Mouse (Mus musculus): ENCODE results near the gene S1pr4.
A peak's percentile ranks its signal among the peaks of the same experiment; 100 is the strongest.

The S1pr4 gene

DNA sequence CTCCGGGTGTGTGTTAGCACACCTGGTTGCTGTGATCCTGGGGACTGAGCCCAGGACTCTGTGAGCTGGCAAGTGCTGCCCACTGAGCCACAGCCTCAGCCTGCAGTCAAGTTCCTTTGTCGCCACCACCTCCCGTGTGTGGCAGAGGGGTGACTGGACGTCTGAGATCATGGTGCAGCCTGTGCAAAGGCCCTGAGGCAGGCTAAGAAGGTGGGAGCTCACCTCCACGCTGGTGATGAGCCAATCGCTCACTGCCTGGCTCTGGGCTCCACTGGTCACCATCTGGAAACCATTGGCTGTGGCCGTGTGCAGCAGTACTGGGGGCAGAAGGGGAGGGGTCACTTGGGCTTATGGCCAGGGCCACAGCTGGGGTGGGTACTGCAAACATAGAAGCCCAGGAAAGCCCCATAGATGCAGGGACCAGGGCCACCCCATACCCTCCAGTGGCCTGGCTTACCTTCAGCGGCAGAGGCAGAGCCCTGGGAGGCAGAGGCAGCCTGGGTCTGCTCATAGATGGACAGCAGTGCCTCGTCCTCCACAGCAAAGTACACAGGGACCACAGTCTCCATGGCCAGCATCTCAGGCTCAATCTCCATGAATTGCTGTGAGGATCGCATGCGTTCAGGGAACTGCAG is 7.2 kb downstream of the S1pr4 start:
- no peak for DNase-seq

DNA sequence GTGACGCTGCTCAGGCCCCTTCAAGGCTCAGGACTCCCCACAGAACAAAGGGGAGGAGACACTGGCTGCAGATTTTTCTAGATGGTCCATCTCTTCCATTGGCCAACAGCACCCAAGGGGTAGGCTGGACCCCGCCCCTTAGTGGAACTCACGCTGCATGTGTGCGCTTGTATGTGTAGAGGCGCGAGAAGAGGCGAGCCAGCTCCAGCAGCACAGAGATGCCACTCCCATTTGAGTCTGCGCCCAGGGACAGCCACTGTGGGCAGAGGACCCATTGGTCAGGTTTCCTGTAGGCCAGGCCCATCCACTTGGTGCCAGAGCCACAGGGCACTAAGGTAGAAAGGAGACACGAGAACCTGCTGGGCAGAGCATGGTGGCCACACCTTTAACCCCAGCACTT is 8.9 kb downstream of the S1pr4 start:
- DNase-seq, result no peak

DNA sequence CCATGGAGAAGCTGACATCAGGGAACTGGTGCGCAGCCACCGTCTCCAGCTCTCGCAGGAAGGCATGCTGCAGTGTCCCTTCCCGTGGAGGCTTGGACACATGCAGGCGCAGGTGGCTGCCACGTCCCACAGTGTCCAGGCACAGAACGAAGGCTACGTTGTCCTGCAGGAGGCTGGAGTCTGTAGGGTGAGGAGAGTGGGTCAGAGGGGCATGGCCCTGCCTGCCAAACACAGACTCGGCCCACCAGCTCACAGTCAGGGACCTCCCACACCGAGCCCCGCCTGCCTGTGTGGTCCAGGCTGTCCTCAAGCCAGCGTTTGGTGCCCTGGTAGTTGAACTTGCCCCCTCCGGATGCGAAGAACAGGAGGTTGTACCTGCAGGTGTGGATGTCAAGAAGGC is 10.0 kb downstream of the S1pr4 start:
- DNase-seq, result no peak

DNA sequence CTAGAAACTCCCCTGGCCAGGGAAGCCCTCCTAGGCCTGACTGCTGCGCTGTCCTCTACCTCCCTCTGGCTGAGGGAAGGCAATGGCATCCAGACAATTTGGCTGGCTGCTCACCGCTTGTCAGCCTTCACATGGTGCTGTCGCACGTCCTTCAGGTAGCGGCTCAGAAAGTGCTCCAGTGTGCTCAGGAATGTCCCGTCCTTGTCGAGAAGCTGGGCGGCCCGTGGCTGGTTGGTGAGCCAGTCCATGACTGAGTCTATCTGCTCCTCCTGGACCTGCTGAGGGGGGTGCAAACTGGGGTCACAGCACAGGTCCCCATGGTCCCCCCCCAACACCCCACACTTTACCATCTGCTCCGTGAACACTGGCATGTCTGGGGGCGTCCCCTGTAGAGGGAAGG is 11.9 kb downstream of the S1pr4 start:
- DNase-seq, result no peak

DNA sequence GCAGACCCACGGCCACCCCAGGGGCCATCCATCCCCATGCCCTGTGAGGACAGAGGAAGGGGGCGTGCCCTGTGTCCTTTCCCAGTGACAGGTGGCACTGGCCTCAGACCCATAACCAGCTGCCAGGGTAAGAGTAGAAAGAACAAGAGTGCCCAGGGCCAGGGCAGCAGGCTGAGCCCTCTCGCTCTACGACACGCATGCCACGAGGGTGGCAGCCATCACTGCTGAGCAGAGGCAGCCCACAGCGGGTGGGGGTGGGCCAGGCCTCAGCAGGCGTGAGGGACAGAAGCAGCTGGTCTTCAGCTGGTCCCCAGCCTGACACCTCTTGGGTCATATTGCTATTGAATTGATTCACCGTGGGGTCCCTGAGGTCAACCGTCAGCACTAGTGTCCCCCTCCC is 13.4 kb downstream of the S1pr4 start:
- no peak for DNase-seq

DNA sequence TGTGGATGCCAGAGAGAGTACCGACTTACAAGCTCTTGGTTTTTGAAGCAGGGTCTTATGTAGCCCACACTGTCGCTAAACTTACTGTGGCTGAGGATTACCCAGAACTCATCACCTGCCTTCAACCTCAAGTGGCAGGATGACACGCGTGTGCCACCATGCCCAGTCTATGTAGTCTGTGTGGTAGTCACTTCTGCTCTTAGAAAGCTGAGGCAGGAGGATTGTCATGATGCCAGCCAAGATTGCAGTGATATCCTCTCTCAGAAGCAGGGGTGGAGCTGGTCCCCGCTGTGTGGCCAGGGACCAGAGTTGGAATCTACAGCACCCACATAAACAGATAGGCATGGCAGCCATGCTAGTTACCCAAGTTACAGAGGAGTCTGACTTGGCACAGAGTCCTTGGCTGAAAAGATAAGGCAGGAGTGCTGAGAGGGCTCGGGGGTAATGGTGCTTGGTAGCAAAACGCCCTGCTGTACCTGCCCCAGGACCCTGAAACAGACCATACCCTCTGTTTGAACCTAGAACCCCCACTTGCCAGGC is 14.4 kb downstream of the S1pr4 start:
- no peak for DNase-seq

DNA sequence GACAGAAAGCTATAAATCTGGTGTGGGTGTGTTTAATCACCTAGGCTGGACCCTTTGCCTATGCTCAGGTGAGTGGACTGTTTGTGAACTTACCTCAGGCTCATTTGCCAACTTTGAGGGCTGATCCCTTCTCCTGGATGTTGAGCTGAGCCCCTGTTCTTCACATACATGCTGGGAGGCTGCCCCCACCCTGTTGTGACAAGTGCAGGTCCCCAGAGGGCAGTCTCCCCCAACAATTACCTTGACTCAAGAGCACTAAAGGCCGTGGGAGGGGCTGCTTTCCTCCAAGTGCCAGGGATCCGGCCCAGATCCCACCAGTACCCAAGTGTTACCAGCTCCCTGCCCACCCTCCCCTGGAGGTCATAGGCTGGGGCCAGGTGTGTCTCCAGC is 14.9 kb downstream of the S1pr4 start:
- peak; percentile 68 for DNase-seq

DNA sequence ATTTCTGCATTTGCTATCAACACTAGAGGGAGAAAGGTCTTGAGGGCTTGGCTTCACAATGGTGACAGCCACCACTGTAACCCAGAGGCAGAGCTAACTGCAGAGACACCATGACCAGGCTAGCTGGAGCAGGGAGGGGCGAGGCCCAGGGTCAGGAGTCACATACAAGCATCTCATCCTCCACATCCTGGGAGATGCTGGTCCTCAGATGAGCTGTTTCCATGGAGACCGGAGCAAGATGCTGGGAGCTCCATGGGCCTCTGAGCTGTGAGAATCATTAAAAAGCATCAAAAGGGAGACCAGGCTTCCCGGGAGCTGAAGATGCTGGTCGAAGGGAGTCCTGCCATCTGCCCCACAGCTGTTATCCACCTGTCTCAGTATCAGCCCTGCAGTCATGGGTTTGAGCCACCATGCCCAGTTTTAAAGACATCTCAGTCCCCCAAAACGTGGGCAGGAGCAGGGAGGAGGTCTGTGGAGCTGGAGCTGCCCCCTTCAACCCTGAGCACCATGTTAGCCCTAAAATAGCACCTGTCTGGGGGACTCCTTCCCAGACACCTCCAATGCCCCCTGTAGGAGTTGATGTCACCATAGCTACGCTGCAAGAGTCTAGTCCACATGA is 15.4 kb downstream of the S1pr4 start:
- peak; percentile 17 for DNase-seq

DNA sequence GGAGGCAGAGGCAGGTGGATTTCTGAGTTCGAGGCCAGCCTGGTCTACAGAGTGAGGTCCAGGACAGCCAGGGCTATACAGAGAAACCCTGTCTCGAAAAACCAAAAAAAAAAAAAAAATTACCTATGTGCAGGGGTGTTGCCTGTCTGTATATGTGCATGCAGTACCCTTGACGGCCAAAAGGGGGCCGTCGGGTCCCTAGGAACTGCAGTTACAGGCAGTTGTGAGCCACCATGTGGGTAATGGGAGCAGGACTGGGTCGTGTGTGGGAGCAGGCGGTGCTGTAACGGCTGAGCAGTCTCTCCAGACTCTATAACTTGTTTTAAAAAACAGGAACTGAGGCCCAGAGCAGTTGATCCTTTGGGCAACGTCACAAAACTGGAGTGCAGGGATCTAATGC is 15.9 kb downstream of the S1pr4 start:
- DNase-seq, result peak; percentile 73

DNA sequence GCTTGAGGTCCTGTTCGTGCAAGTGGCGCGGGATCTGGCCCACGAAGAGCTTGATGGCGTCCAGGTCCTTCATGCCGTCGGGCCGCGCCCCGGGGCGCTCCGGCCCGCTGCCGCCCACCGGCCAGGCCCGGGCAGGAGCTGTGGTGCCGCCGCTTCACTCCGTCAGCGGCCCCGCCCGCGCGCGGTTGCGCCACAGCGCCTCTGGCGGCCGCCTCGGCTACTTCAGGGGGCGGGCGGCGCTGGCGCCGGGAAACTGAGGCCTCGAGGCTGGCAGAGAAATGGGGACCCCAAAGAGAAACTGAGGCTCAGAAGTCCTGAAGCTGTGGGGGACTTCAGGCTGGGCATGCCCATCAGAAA is 17.4 kb downstream of the S1pr4 start, which contains the start of gene Celf5:
Gene Celf5 (minus strand): TSS at position 177 of the 357 bp plus-strand sequence.
- DNase-seq, result peak; percentile 80

DNA sequence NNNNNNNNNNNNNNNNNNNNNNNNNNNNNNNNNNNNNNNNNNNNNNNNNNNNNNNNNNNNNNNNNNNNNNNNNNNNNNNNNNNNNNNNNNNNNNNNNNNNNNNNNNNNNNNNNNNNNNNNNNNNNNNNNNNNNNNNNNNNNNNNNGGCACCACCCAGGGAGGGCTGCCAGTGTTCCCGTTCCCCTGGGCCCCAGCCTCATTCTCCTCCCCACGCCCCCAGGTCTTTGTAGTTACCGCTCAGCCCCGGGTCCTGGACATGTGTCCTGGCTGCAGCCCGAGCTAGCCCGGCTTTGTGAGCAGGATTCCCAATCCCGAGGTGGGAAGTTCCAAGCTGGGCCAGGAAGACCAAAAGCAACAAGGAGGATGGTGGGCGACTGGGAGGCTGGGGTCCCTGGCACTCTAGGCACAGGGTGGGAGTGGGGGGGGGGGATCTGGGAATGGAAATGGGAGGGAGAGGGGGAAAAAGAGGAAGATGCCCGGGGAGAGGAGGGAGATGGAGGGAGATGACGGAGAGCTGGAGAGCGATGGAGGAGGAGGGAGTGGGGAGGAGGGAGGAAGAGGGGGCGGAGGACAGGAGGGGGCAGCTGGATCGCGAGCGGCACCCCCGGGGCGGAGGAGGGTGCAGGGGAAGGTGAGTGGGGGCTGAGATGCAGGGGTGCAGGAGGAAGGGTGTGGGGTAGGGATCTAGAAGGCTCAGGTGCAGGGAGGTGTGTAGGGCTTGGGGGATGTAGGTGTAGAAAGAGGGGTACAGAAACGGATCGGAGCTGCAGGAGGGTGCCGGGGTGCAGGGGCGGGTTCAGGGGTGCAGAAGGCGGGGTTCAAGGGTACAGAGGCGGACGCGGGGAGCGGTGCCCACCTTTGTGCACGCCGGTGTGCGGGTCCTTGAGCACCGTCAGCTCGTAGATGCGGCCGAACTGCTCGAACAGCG is 18.1 kb downstream of the S1pr4 start:
- peak; percentile 18 for DNase-seq

DNA sequence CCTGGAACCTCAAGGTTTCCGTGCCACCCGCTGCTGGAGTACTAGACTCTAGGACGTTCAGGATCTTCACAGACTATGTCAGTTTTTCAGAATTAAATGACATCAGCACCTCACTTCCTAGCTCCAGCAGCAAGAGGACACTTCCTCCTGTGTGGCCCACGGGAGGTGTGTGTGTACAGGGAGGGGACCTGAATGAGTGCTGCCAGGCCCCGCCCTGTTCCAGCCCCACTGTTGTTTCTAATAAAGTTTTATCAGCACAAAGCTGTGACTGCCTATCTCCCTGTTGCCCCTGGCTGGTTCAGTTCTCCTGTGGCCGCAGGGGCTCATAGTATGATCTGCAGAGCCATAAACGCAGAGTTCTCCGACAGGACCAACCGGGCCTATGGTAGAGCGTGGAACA is 25.5 kb downstream of the S1pr4 start:
- DNase-seq, result no peak

DNA sequence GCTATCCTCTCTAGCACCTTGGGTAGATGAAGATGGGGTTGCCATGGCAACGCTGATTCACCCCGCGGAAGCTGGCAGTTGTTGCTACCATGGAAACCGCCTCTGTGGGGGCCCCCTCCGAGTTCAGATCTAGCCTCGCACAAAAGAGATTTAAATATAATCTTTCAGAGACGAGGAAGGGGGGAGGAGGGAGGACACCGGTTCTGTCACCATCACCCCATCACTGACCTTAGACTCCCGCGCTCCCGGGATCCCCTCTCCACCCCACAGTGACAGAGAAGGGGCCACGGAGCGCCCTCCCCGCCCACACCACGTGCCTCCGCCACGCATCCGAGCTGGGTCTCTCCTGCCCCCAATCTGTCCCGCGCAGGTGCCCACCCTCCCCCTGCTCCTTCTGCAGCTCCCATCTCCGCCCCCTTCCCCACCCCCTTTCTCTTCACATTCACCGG is 26.9 kb downstream of the S1pr4 start:
- DNase-seq, result peak; percentile 72

DNA sequence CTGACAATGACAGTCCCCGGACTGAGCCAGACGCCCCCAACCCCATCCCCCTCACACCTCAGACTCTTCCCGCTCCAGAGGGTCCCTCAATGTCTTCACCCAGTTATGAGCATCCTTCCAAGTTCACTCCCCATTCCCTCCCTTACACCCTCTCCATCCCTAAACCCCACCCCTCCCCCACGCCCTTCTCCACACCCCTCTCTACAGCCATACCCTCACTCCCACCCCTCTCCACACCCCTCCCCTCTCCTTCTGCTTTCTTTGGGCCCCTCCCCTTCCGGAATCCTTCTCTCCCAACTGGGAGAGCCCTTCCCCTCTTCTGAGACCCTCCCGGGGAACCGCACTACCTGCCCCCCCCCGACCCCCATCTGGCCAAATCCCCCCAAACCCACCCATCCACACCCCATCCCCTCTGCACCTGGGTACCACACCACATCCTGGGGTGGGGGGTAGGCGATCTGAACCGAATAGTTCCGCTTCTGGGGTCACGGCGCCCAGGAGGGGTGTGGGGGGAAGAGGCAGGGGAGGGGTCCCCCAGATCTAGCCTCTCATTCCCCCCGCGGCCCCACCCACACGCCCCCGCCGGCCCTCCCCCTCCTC is 27.4 kb downstream of the S1pr4 start:
- no peak for DNase-seq

DNA sequence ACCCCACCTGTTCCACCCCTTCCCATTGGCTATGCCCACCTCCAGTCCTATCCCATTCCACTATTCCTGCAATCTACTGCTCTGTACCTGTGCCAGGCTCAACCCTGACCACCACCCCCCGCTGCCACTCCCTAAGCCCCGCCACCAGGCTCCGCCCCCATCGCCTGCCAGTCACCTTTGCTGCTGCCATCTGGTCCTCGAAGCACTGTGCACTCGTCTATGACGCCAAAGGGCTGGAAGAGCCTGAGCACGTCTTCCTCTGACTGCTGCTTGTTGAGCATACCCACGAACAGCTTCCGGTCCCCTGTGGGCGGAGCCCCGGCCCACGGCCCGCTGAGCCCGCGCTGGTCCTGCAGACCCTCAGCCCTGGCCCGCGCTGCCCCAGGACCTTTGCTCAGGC is 29.5 kb downstream of the S1pr4 start:
- peak; percentile 73 for DNase-seq

DNA sequence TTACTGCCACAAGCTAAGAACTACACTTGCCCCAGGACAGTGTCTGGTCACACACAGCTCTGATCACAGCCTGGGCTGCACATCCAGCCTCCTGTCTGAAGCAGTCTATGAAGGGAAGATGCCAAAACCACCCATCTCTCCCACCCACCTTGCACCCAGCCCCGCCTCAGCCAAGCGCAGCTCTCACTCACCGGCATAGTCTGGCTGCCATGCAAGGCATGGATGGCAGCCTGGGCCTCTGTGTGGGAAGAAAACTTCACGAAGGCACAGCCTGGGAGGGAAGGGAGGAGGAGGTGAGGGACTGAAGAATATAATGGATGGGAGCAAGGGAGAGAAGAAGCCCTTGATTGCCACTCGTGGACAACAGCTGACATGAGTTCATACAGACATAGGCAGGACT is 30.7 kb downstream of the S1pr4 start:
- DNase-seq, result no peak

DNA sequence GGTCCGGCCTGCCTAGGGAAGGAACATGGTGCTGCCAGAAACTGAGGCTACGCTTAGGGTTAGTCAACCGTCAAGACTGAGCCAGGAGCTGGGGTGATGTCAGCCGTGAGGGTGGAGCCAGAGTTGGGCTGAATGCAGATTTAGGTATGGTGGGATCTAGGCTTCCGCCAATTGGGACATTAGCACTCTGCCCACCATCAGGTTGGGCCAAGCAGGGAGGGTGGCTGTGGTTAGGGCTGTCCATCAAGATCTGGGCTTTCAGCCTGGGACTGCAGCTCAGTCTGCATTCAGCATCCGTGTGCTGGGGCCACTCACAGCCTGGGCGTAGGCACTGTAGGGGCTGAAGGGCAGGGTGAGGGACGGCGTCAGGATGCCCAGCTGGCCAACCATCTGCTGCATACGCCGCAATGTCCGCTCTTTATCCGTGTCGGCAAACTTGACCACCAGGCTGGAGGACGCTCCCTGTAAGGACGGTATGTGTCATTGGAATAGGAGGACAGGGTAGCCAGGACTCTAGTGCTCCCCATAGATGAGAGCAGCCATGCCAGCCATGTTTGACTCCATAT is 32.2 kb downstream of the S1pr4 start:
- DNase-seq, result no peak

DNA sequence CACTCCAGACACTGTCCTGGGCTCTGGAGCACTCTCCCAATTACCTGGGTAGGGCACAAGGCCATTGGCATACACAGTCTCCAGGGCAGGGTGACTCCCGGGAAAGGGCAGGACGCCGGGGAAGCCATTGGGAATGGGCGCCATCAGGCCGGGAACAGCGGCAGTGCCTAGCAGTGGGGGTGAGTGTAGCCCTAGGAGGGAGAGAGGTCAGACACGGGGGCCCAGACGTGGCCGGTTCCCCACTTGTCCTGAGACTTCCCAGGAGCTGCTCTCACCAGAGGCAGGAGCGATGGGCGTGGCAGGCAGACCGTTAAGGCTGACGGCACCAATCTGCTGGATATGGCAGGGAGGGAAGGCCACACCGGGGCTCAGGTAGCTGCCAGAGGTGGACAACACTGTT is 33.1 kb downstream of the S1pr4 start:
- DNase-seq, result peak; percentile 11

DNA sequence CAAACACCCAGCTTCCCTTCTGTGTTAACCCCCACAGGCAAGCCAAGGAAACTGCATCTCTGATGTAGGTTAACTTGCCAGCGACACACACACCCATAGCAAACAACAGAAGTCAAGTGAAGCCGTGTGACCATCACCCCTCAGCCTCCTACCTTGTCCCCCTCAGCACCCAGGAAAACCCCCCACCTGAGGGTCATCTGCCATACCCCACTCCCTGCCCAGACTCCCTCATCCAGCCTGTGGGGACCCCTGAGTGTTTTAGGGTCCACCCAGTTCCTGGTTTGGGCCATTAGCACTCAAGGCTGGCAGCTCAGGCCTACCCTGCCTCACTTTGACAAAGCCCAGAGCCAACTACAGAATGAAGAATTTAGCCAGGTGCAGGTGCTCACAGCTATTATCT is 33.9 kb downstream of the S1pr4 start:
- DNase-seq, result peak; percentile 7

DNA sequence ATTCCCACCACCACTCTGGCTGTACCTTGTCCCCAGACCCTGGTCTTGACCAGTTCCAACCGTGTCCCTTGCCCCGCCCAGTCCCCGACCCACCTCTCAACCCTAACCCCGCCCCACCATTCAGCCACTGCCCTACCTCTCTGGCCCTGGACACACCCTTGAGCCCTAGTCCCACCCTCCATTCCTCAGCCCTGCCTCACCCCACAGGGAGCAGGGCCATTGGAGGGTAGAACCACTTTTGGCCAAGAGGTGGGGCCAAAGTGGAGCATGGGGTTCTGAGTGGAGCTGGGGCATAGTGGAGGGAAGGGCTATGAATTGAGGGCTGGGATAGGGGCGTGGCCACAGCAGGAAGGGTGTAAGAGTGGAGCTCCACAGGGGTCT is 34.7 kb downstream of the S1pr4 start:
- DNase-seq, result peak; percentile 15

DNA sequence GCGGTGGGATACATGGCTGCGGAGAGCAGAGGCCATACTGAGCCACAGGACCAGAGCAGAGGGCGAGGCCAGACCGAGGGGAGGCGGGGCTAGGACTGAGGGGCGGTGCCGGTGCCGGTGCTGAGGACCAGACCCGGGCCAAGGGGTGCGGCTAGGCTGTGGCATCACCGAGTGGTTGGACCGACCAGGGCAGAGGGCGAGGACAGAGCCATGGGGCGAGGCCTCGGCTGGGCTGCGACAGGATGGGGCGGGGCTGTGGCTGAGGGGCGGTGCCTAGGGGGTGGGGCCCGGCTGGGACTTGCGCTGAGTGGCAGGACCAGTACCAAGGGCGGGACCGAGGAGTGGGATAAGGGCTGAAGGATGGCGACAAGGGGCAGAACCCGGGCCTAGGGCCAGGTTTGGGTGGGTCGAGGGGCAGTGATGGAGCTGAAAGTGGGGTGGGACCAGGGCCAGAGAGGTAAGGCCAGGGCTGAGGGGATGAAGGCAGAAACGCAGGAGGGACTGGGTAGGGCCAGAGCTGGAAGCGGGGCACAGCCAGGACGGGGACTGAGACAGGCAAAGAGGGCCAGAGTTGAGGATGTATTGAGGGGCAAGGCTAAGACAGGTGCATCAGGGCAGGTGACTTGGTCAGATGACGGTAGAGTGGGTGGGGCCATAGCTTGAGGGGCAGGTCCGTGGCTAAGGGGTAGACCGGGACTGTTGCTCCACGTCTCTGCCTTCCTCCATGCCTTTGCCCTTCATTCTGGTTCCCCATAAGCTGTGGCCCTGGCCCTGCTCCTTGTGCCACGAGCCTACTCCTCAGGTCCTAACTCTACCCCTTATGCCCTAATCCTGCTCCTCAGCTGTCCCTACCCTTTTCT is 35.3 kb downstream of the S1pr4 start:
- DNase-seq, result peak; percentile 58

DNA sequence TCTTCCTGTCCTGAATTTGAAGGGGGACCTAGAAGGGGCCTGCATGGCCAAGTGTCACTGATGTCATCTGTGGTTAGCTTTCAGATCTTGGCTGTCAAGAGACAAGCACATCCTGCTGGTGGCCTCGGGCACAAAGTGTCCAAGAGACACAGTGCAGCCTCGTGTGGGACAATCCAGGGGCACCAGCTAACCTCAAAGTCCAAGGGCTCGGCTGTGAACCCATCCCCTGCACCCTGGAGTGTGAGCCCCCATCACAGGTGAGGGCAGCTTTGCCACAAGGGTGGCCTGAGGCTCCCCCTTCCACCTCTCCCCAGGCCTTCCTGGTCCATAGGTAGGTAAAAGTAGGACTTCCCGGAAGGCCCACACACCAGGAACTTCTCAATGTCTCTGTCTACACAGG is 36.4 kb downstream of the S1pr4 start:
- peak; percentile 6 for DNase-seq
